Mouse (Mus musculus) midbrain, embryonic 14.5 days (tissue): ENCODE data around the gene Ier5l. TPM values are rescaled to one million over a fixed set of nuclear protein-coding genes. Genes with fewer than 3 reads are reported as not detected.

Experiments used
- polyA plus RNA-seq: library from polyadenylated mRNA; unstranded; fragments of >200 nt; fragmentation: Nextera tagmentation; extraction: Ambion mirVana; gene quantifications from 2 replicates; pipeline ENCODE4 v1.2.1, GENCODE M21; 2014

Ier5l gene
- polyA plus RNA-seq, 1 experiment from 2014 or later, result 3.7 TPM

Other genes with a start within 250 kb of the Ier5l start
- 66.0 and 70.9 TPM in 2 replicates for gene Lrrc8a, start 236.5 kb downstream of the Ier5l start, polyA plus RNA-seq
- 0.25 TPM in 1 of 2 replicates, not detected in the other for gene Gm28035, start 233.7 kb downstream of the Ier5l start, polyA plus RNA-seq
- gene Phyhd1, start 208.0 kb downstream of the Ier5l start, polyA plus RNA-seq, result 4.9 and 6.0 TPM in 2 replicates
- not detected in 2 replicates for gene Gm28038, start 193.2 kb downstream of the Ier5l start, polyA plus RNA-seq
- 32.2 and 32.7 TPM in 2 replicates for gene Dolk, start 187.9 kb downstream of the Ier5l start, polyA plus RNA-seq
- 20.5 and 26.0 TPM in 2 replicates for gene Nup188, start 187.8 kb downstream of the Ier5l start, polyA plus RNA-seq
- gene Sh3glb2, start 114.9 kb downstream of the Ier5l start, polyA plus RNA-seq, result 129 and 183 TPM in 2 replicates
- 26.1 and 29.7 TPM in 2 replicates for gene Miga2, start 110.0 kb downstream of the Ier5l start, polyA plus RNA-seq
- gene Dolpp1, start 82.0 kb downstream of the Ier5l start, polyA plus RNA-seq, result 56.3 and 57.2 TPM in 2 replicates
- 22.2 and 24.0 TPM in 2 replicates for gene Crat, start 58.4 kb downstream of the Ier5l start, polyA plus RNA-seq
- gene Ptpa, start 58.2 kb downstream of the Ier5l start, polyA plus RNA-seq, result 86.7 and 115 TPM in 2 replicates
- 0.46 and 1.2 TPM in 2 replicates for gene Cstad, start 120.8 kb upstream of the Ier5l start, polyA plus RNA-seq